Mouse (Mus musculus) layer of hippocampus, adult 9-11 months (tissue): ENCODE data around the gene Wdr46.
"Not testable (repeated sequence)": the region's sequence is repeated elsewhere in the genome, so short reads cannot be mapped to it uniquely, and the experiment has no call there.

Source experiments
- DNase-seq: peaks from one replicate; pipeline ENCODE4 v3.0.0; 2022

Gene Wdr46

DNA sequence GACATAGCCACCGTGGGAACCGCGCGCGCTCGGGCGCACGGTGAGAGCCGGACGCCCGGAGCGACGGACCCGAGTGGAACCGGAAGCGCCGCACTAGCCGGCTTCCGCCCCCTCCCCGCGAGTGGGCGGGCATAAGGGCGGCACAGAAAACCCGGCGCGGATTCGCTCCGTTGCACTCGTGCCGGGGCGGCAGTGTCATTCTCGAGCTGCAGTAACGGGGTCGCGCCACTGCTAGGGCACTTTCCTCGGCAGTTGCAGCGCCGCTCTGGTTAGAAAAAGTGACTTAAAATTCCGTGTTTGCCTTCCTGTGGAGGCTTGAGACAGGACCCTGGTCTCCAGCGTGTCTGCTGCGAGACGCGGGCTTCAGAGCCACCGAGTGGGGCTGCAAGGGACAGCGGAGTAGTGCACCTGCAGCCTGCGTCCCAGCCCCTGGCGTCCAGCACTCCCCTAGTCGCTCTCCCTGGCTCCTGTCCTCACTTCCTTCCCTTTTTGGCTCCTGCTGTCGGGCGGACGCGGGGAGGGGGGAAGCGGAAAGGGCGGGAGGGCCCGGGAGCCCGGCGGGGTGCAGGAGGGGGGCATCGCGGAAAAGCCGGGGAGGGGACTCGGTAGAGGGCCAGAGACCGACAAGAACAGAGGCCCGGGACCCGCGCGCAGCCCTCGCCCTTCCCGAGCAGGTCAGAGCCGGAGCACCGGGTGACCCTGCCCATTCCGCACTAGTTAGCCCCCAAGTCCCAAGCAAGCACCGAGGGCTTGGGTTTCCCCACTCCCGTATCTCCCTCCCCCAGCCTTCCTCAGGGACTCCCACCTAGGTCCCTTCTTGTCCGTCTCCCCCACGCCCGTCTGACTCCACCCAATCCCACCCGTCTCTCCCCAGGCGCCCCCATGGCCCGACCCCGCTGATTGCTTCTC, 10.8 kb upstream of the Wdr46 start, which contains the start of gene Rgl2:
TSS of gene Rgl2 (plus strand) at position 173 of the 909 bp plus-strand sequence.
- peak; percentile 90 for DNase-seq

DNA sequence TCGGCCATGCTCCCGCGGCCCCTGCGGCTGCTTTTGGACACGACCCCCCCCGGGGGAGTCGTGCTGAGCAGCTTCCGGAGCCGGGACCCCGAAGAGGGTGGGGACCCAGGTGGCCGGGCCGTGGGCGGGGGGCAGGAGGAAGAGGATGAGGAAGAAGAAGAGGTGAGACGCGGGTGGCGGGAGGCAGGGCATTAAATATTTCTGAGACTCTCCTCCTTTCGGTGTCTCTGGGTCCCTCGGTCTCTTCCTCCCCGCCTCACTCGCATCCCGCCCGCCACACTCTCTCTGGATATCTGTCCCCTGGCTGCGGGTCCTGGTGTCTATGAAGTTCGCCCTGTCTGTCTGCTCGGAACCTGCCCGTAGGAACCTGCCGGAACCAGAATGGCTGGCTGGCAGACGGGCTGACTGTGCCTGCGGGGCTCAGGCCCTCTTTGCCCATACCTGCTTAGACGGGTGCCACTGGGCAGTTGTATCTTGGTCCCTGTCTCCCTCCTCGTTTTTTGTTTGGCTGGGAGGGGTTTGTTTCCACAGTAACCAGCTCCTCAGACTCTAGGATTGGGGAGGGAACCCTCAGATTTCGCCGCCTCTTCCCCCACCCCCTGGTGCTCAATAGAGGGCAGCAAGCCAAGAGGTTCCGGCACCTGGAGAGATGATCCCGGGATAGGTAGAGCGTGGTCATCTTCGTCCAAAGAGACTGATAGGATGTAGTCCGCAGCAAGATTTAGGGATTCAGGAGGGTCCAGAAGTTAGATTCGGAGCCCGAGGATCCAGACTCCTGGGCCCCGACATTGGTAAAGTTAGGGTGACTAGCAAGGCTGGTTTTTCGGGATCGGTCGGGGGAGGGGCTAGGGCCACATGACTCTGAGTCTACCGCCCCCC, 9.9 kb upstream of the Wdr46 start:
- peak; percentile 82 for DNase-seq

DNA sequence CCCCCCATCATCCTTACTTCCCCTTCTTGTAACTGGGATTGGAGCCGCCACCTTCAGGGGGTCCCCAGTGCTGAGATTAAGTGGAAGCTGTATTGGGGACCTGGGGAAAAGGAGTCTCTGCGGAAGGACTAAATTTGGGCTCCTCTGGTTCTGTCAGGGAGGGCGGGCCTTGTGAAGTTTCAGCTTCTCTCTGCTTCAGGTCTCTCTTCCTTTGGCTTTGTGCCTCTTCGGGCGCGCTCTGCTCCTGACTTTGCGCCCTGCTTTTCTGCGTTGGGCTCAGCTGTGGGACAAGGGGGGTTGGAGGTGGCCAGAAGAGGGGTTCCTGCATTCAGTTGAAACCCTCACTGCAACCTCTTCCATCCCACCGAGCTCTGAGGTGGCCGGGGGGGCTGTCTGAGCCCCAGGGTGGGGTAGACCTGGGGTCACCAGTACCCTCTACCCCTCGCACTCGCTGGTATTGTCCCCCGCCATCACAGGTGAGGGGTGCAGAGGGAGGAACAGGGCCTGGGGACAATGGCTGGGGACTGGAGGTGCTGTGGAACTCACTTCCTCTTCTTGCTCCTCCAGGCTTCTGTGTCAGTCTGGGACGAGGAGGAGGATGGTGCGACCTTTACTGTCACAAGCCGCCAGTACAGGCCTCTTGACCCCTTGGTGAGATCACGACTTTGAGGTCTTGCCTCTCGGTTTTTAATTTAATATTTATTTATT, 9.1 kb upstream of the Wdr46 start:
- DNase-seq, result no peak

DNA sequence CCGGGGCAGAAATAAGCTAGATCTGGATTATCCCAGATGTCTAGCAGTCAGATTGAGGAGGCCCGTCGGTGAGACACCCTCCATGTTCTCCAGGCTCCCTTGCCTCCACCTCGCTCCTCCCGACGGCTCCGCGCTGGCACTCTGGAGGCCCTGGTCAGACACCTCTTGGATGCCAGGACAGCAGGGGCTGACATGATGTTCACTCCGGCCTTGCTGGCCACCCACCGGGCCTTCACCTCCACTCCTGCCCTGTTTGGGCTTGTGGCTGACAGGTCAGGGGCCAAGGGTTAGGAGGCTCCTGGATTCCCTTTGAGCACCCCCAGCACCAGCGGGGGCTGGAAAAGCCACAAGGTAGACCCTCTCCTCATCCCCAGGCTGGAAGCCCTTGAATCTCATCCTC, 8.5 kb upstream of the Wdr46 start:
- DNase-seq, result no peak

DNA sequence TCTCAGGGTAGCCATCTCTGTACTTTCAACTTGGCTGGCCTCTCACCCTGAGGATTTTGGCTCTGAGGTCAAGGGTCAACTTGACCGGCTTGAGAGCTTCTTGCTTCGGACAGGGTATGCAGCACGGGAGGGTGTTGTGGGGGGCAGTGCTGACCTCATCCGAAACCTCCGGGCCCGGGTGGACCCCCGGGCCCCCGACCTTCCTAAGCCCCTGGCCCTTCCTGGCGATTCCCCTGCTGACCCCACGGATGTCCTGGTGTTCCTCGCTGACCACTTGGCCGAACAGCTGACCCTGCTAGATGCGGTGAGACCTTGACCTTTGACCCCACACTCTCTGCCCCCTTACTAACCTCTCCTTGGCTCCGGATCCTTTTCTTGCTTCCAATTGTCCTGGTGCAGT, 8.0 kb upstream of the Wdr46 start:
- DNase-seq, result no peak

DNA sequence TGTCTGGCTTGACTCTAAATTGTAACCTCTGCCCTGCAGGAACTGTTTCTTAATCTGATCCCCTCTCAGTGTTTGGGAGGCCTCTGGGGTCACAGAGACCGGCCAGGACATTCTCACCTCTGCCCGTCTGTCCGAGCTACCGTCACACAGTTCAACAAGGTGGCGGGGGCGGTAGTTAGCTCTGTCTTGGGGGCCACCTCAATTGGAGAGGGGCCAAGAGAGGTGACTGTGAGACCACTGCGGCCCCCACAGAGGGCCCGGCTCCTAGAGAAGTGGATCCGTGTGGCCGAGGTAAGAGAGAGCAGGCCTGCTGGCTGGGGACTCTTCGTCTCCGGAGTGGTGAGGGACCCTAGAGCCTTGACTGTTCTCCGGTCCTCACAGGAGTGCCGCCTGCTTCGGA, 7.5 kb upstream of the Wdr46 start:
- DNase-seq, result no peak

DNA sequence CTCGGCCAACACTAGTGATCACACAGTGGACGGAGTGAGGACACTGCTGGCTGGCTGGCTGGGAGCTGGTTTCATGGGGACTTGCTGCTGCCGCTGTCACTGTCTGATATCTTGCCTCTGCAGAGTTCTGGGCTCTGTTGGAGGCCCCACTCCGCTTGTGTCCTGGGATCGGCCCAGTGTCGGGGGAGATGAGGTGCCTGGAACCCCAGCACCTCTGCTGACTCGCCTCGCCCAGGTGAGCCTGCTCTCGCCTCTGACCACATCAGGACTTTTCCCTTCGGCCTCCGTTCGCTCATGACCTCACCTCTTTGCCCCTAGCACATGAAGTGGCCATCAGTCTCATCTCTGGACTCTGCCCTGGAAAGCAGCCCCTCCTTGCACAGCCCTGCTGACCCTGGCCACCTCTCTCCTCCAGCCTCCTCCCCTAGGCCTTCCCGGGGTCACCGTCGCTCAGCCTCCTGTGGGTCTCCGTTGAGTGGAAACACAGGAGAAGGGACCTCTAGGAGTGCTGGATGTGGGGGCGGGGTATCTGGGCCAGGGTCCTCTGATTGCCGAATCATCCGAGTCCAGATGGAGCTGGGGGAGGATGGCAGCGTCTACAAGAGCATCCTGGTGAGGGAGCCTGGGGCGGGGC, 4.9 kb upstream of the Wdr46 start:
- no peak for DNase-seq

DNA sequence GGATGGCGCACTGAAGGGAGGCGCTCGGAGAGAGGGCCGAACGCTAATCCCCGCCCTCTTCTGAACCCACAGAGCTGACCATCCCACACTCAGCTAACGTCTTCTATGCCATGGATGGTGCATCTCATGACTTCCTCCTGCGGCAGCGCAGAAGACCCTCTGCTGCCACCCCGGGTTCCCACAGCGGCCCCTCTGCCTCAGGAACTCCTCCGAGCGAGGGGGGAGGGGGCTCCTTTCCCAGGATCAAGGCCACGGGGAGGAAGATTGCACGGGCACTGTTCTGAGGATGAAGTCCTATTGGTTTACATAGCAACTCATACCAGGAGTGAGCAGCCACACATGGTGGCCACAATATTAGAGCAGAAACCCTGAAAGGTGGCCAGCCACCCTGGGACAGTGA, 3.5 kb upstream of the Wdr46 start:
- no peak for DNase-seq

DNA sequence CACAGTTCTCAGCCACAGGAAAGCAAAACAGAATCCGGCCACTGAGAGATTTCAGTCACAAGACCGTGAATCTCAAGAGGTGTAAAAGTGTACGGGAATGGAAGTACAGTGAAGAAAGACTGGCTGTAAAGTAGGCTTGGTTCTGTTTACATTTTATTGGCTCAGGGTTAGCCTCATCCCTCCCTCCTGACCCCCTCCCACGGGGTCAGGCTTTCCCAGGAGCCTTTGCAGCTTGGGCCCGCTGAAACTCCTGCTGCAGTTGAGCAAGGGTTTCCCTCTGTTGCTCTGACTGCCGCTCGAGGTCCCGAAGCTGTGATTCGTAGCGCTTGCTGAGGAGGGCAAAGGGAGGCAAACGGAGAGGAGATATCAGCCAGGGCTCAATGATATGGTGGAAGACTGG, 1.7 kb upstream of the Wdr46 start:
- no peak for DNase-seq

DNA sequence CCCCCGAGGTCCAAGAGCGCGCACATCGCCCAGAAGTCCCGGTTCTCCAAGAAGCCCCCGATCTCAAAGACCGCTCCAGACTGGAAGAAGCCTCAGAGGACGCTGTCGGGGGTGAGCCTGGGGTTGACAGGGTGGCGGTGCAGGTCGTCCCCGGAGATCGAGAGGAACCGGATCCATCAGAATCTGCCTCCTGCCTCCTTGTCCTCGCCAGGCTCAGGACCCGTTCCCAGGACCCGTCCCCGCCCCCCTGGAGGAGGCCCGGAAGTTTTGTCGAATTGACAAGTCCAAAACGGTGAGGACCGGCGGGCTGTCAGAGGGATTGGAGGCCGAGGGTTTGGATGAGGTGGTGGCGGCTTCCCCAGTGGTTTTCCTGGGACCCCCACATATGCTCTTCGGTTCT, 521 bp downstream of the Wdr46 start:
- no peak for DNase-seq

DNA sequence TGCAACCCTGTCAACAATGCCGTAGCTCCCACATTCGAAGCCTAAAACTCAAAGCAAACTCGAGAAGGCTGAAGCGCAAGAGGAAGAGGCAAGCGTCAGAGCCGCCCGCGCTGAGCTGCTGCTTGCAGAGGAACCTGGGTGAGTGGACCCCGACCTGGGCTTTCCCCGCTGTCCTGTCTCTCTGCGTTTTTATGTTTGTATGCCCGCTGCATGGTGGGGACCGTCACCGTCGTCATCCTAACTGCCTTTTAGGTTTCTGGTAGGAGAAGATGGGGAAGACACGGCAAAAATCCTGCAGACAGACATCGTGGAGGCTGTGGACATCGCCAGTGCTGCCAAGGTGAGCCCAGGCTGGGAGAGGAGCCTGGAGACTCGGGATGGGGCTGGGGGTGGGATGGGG, 921 bp downstream of the Wdr46 start:
- no peak for DNase-seq

DNA sequence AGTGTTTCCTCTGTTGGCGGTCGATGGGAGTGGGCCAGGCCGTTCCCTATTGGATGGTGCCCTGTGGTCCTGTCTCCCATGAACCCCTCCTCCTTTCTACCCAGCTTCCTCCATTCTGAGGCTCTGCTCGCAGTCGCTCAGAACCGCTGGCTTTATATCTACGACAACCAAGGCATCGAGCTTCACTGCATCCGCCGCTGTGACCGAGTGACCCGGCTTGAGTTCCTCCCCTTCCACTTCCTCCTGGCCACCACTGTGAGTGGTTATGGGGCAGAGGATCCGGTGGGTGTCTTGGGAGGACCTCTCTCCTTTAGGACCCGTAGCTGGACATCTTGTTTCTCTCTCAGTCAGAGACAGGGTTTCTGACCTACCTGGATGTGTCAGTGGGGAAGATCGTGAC, 3.0 kb downstream of the Wdr46 start:
- no peak for DNase-seq

DNA sequence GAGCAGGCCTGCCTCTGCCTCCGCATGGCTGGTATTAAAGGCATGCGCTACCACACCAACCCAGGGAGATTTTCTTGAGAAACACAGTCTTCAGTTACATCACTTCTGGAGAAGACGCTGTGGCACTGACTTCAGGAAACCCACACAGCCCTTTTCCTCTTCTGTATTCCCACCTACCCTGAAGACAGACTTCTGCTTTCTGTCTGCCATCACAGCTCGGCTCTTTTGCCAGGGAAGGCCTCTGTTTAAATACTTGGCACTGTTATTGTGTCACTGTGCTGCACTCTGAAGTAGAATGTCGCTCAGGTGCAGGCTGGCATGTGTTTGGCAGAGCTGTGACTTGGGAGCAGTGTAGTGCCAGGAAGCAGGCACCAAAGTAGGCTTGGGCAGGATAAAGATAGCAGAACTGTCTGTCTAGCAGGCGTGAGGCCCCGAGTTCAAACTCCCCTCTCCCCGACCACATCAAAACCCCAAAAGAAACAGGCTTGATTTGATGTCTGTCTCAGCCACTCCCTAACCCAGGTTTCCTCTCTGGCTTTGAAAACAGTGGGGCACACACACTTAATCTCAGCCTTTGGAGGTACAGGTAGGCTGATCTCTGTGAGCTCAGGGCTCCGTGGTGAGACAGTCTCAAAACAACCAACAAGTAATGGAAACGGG, 7.1 kb downstream of the Wdr46 start:
- DNase-seq, result no peak

DNA sequence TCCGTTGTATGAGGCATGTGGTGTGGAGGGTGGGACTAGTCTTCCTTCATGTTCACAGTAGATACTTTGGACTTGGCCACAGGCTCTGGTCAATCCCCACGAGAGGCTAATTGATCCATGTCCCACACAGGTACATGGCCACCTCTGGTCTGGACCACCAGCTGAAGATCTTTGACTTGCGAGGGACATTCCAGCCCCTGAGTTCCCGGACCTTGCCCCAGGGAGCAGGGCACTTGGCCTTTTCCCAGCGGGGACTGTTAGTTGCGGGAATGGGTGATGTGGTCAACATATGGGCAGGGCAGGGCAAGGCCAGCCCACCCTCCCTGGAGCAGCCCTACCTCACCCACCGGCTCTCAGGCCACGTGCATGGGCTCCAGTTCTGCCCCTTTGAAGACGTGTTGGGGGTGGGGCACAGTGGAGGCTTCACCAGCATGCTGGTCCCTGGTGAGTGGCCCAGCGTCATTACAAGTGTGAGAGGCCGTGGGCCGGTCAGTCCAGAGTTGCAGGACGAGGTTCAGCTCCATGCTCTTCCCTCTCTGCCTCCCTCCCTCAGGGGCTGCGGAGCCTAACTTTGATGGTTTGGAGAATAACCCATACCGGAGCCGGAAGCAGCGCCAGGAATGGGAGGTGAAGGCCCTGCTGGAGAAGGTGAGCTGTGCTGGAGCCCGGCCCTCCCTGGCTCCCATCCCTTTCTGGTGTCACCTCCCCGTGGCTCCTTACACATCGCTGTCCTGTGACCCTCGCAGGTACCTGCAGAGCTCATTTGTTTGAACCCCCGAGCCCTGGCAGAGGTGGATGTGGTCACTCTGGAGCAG, 7.8 kb downstream of the Wdr46 start:
- no peak for DNase-seq

DNA sequence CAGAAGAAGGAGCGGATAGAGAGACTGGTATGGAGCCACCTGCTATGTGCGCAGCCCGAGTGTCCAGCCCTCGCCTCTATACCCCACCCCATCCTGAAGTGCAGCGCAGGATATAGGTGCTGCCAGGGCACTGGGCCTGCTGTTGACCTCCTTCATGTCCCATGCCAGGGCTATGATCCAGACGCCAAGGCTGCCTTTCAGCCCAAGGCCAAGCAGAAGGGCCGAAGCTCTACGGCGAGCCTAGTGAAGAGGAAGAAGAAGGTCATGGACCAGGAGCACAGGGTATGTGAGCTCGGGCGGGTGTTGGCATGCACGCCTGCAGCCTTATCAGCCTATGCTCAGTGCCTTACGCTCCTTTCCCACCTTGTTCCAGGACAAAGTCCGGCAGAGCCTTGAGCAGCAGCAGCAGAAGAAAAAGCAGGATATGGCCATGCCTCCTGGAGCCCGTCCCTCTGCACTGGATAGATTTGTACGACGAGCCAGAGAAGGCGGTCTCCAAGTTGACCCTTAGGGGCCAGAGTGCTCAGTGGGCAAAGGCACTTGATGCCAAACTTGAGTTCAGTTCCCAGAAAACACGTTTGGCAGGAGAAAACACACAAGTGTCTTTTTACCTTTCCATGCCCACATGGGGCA, 8.6 kb downstream of the Wdr46 start:
- DNase-seq, result no peak

DNA sequence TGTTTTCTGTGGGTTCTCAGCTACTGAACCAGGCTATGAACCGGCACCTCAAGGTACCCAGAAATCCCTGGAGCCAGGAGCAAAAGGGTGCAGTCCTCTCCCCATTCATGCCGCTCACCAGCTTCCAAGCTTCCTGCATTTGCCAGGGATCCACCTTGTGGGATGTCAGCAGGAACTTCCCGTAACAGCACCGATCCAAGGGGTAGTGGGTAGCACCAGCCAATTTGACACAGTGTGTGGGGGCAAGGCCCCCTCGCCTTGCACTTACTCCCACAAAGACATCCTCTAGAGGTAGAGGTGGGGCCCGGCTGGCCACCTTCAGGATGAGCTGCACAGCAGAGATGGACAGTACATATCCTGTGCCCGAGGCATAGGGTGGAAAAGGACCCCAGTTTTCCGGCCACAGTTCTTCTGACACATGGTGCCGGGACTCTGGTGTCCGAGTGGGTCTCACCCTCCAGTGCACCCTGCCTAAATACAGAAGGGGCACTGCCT, 9.7 kb downstream of the Wdr46 start:
- DNase-seq, result no peak

DNA sequence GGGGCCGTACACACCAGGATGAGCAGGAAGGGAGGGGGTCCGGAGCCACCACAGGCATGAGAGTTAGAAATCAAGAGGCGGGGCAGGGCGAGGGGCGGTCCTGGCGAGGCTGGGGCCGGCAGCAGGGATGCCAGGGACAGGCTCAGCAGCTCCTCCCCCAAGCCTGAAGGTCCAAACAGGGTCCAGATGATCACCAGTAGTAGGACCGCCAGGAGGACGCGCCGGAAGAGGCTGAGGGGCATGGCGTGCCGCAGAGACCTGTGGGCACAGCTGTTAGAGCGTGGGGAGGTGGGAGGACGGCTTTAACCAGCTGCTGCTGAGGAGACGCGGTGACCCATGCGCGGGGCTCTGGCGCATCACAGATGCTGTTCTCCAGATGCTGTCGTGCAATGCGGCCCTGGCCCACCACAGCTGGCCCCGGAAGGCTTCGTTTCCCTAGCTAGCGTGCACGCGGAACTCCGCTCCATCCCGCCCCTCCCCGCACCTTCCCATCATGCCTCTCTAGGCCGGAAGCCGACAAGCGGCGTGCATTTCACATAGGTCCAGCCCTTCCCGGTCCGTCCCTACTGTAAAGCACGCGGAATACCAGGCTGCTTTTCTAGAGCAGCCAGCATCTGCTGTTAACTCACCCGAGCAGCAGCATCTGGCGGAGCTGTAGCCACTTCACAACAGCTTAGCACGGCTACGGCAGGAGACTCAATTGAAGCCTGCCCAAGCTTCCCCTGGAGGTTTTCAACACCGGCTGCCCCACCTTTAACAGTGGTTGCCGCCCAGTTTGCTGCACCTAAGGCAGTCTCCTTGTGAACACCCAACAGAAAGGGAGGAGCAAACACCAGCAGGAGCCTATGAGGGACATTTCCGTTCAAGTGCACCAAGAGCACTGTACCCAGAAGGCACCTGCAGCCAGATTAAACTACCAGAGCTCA, 10.8 kb downstream of the Wdr46 start, which contains the start of gene B3galt4:
TSS of gene B3galt4 (minus strand) at position 468 of the 926 bp plus-strand sequence.
- peak; percentile 79 for DNase-seq

DNA sequence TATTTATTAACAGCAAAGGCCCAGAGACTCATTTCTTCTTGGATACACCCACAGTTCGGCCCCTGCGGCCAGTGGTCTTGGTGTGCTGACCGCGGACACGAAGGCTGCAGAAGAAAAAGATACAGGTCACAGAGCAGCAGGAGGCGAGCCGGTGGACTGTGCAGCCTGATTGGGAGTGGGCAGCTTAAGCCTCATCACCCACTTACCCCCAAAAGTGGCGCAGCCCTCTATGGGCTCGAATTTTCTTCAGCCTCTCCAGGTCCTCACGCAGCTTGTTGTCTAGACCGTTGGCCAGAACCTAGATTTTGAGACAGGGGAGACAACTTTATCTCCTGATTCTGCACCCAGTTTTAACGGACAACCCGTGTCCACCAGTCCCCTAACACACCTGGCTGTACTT, 11.6 kb downstream of the Wdr46 start:
- DNase-seq, result not testable (repeated sequence)

DNA sequence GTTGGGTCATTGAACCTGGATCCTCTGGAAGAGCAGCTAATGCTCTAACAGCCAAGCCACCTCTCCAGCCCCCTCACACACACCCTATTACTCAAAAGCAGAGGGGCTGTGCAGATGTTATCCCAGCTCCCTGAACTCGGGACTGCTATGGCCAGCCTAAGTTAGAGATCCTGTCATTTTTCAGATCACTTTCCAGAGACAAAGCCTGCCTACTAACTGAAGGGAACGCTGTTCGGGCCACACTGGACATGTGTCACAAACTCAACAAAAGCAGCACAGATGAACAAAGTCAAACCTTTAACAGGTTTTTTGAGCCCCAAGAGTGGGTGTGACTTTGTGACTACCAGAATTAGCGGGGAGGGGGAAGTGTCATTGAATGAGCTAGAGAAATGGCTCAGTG, 12.4 kb downstream of the Wdr46 start:
- no peak for DNase-seq
